Mouse (Mus musculus): ENCODE data around the gene Abca8a.

GRCm38 (mm10) chr11:109988164-109988563 lies 107.6 kb downstream of the Abca8a start:
- TF ChIP-seq SMC3 (IDR thresholded peaks at IDR 0.05; ENCODE audit: low read depth, low read length) (no peak), CTCF (IDR thresholded peaks at IDR 0.05 in 2 of 3, conservative IDR thresholded peaks at IDR 0.05 in 1 of 3; ENCODE audit: control insufficient read depth in 1 of 3, insufficient read depth in 1 of 3, low read depth in 2 of 3, low read length in 3 of 3, poor library complexity in 1 of 3, severe bottlenecking in 1 of 3) (no peak), E2F4 (IDR thresholded peaks at IDR 0.05; ENCODE audit: borderline replicate concordance, low read depth, low read length) (no peak), MAFK (IDR thresholded peaks at IDR 0.05; ENCODE audit: borderline replicate concordance, low read depth, low read length) (no peak), EP300 (IDR thresholded peaks at IDR 0.05; ENCODE audit: low read depth in 1 of 2, low read length in 2 of 2) (no peak), NELFE (IDR thresholded peaks at IDR 0.05; ENCODE audit: low read depth, low read length) (no peak)
